10 mouse cellular contexts compared by ENCODE assay signal in genomic region chr2:25278928-25279882, GRCm38 (mm10). TPM values are rescaled to one million over a fixed set of nuclear protein-coding genes. Genes with fewer than 3 reads are reported as not detected.
DNase-seq lines count a peak whose midpoint lies in the region; ATAC-seq lines count a peak whose summit lies in the region.
"Had no signal": no experiment of that assay in that cellular context is flagged by ENCODE, and none has a peak within 500 bp of the region (broad histone marks: within the 10 kb centered on the region; RNA-seq: fewer than 3 reads in every experiment).

No protein-coding gene starts in this region.

- peaks cover 95% of the 10 kb centered on the region for H3K36me3 ChIP-seq in intestine, embryonic 14.5 days (ENCODE audit: control insufficient read depth, insufficient read depth, low read length)
- H3K36me3 ChIP-seq in intestine, embryonic 16.5 days (ENCODE audit: control insufficient read depth, insufficient read depth, low read length) = peaks cover 22% of the 10 kb centered on the region

- WGBS in intestine, embryonic 14.5 days = 65% methylated on average over 13 of the region's 13 CpGs
- 60% methylated on average over 13 of the region's 13 CpGs for WGBS in intestine, embryonic 16.5 days

- ATAC-seq in intestine, embryonic 14.5 days (replicated peaks; ENCODE audit: low FRiP score, low TSS enrichment, low read depth) = no peak
- no peak for ATAC-seq in intestine, embryonic 16.5 days
- peak; percentile 95 for ATAC-seq in megakaryocyte-erythroid progenitor cell, adult 5-6 weeks (replicated peaks; ENCODE audit: low FRiP score, low TSS enrichment, poor library complexity, severe bottlenecking)

- peak; percentile 93 for DNase-seq in intestine, embryonic 14.5 days (ENCODE audit: low spot score)
- peak; percentile 87 for DNase-seq in adrenal gland, postnatal 10 days
- peak; percentile 86 for DNase-seq in embryo, embryonic 11 days
- peak; percentile 76 to 92 for DNase-seq in heart, postnatal 10 days
- peak; percentile 75 to 78 for DNase-seq in layer of hippocampus, postnatal 36 days
- peak; percentile 63 to 81 for DNase-seq in spleen, postnatal 14 days (ENCODE audit: low spot score in 2 of 2)

- H3K4me3 ChIP-seq in intestine, embryonic 14.5 days (ENCODE audit: low read depth, low read length) = no peak overlapping the region
- H3K4me3 ChIP-seq in intestine, embryonic 16.5 days (ENCODE audit: low read length) = no peak overlapping the region
- H3K4me3 ChIP-seq: lung, embryonic 15.5 days had no signal

- no peaks in the 10 kb centered on the region for H3K4me1 ChIP-seq in intestine, embryonic 14.5 days (replicated peaks; ENCODE audit: control insufficient read depth, insufficient read depth, low read length)
- no peaks in the 10 kb centered on the region for H3K4me1 ChIP-seq in intestine, embryonic 16.5 days (ENCODE audit: control insufficient read depth, insufficient read depth, low read length)

- no peaks in the 10 kb centered on the region for H3K27me3 ChIP-seq in intestine, embryonic 14.5 days (replicated peaks; ENCODE audit: control insufficient read depth, insufficient read depth, low read length)
- H3K27me3 ChIP-seq in intestine, embryonic 16.5 days (replicated peaks; ENCODE audit: control insufficient read depth, insufficient read depth, low read length) = no peaks in the 10 kb centered on the region
- H3K27me3 ChIP-seq: lung, embryonic 15.5 days had no signal

- H3K9ac ChIP-seq in intestine, embryonic 14.5 days (ENCODE audit: low read length) = no peak overlapping the region
- H3K9ac ChIP-seq in intestine, embryonic 16.5 days (ENCODE audit: low read depth, low read length) = no peak overlapping the region
- H3K9ac ChIP-seq: lung, embryonic 15.5 days had no signal

- H3K9me3 ChIP-seq in intestine, embryonic 14.5 days (ENCODE audit: control insufficient read depth, low read length) = no peaks in the 10 kb centered on the region
- no peaks in the 10 kb centered on the region for H3K9me3 ChIP-seq in intestine, embryonic 16.5 days (ENCODE audit: control insufficient read depth, low read length)
- H3K9me3 ChIP-seq: lung, embryonic 15.5 days had no signal

- intact Hi-C loops in heart, postnatal 10 days (cut with DNase I) = no loop called here

- no peak overlapping the region for H3K27ac ChIP-seq in intestine, embryonic 14.5 days (ENCODE audit: low read depth)
- H3K27ac ChIP-seq in intestine, embryonic 16.5 days (ENCODE audit: low read length) = no peak overlapping the region
- H3K27ac ChIP-seq: lung, embryonic 15.5 days had no signal

- no peak overlapping the region for H3K4me2 ChIP-seq in intestine, embryonic 14.5 days (ENCODE audit: low read length)
- H3K4me2 ChIP-seq in intestine, embryonic 16.5 days (ENCODE audit: low read depth, low read length) = no peak overlapping the region
- H3K4me2 ChIP-seq: lung, embryonic 15.5 days had no signal

RNA-seq across cellular contexts. Expression of gene Anapc2, which starts 6.9 kb away (rescaled TPM):
- 100 and 110 TPM in 2 replicates for polyA plus RNA-seq in intestine, embryonic 14.5 days (2014; fragmentation: Nextera tagmentation; extraction: Ambion mirVana)
- 91.4 and 97.3 TPM in 2 replicates for polyA plus RNA-seq in intestine, embryonic 16.5 days (2015; fragmentation: Nextera tagmentation; extraction: Ambion mirVana)
- total RNA-seq in adrenal gland, postnatal 10 days (2021) = 10 to 100 TPM; 61.0 to 73.1 TPM
- 10 to 100 TPM; 48.6 to 54.0 TPM for total RNA-seq in heart, postnatal 10 days (2021)
- total RNA-seq in layer of hippocampus, postnatal 36 days (2021) = 10 to 100 TPM; 83.0 to 83.3 TPM
- 52.0 and 56.6 TPM in 2 replicates for total RNA-seq in megakaryocyte-erythroid progenitor cell, adult 5-6 weeks (2014; fragmentation: Nextera tagmentation)
- total RNA-seq in megakaryocyte-erythroid progenitor cell, adult 5-6 weeks (2017) = 31.3 and 39.0 TPM in 2 replicates

RNA-seq across cellular contexts. Expression of gene Ssna1, which starts 7.0 kb away (rescaled TPM):
- polyA plus RNA-seq in intestine, embryonic 14.5 days (2014; fragmentation: Nextera tagmentation; extraction: Ambion mirVana) = 229 and 240 TPM in 2 replicates
- polyA plus RNA-seq in intestine, embryonic 16.5 days (2015; fragmentation: Nextera tagmentation; extraction: Ambion mirVana) = 176 and 200 TPM in 2 replicates
- 10 to 100 TPM; 48.0 to 52.2 TPM for total RNA-seq in adrenal gland, postnatal 10 days (2021)
- total RNA-seq in heart, postnatal 10 days (2021) = 10 to 100 TPM; 49.4 to 55.2 TPM
- 10 to 100 TPM; 65.0 to 69.4 TPM for total RNA-seq in layer of hippocampus, postnatal 36 days (2021)
- total RNA-seq in megakaryocyte-erythroid progenitor cell, adult 5-6 weeks (2014; fragmentation: Nextera tagmentation) = 183 and 205 TPM in 2 replicates
- 81.8 and 104 TPM in 2 replicates for total RNA-seq in megakaryocyte-erythroid progenitor cell, adult 5-6 weeks (2017)

RNA-seq across cellular contexts. Expression of gene Tmem210, which starts 8.7 kb away (rescaled TPM):
- polyA plus RNA-seq in intestine, embryonic 14.5 days (2014; fragmentation: Nextera tagmentation; extraction: Ambion mirVana) = not detected in 2 replicates
- polyA plus RNA-seq in intestine, embryonic 16.5 days (2015; fragmentation: Nextera tagmentation; extraction: Ambion mirVana) = not detected in 2 replicates
- total RNA-seq in adrenal gland, postnatal 10 days (2021) = not detected
- total RNA-seq in heart, postnatal 10 days (2021) = not detected
- total RNA-seq in layer of hippocampus, postnatal 36 days (2021) = not detected
- total RNA-seq in megakaryocyte-erythroid progenitor cell, adult 5-6 weeks (2014; fragmentation: Nextera tagmentation) = not detected in 2 replicates
- not detected in 2 replicates for total RNA-seq in megakaryocyte-erythroid progenitor cell, adult 5-6 weeks (2017)
- total RNA-seq: adrenal gland, postnatal 4 days had no signal
- polyA plus RNA-seq: lung, embryonic 15.5 days had no signal

RNA-seq across cellular contexts. Expression of gene Lrrc26, which starts 10.5 kb away (rescaled TPM):
- polyA plus RNA-seq in intestine, embryonic 14.5 days (2014; fragmentation: Nextera tagmentation; extraction: Ambion mirVana) = not detected in 2 replicates
- 1.9 and 2.5 TPM in 2 replicates for polyA plus RNA-seq in intestine, embryonic 16.5 days (2015; fragmentation: Nextera tagmentation; extraction: Ambion mirVana)
- total RNA-seq in adrenal gland, postnatal 10 days (2021) = not detected
- total RNA-seq in heart, postnatal 10 days (2021) = not detected
- total RNA-seq in layer of hippocampus, postnatal 36 days (2021) = not detected
- not detected in 2 replicates for total RNA-seq in megakaryocyte-erythroid progenitor cell, adult 5-6 weeks (2014; fragmentation: Nextera tagmentation)
- not detected in 2 replicates for total RNA-seq in megakaryocyte-erythroid progenitor cell, adult 5-6 weeks (2017)
- total RNA-seq: adrenal gland, postnatal 4 days had no signal

RNA-seq across cellular contexts. Expression of gene Tprn, which starts 16.8 kb away (rescaled TPM):
- polyA plus RNA-seq in intestine, embryonic 14.5 days (2014; fragmentation: Nextera tagmentation; extraction: Ambion mirVana) = 6.5 and 7.8 TPM in 2 replicates
- polyA plus RNA-seq in intestine, embryonic 16.5 days (2015; fragmentation: Nextera tagmentation; extraction: Ambion mirVana) = 31.7 and 38.6 TPM in 2 replicates
- 10 to 100 TPM; 11.2 to 11.4 TPM for total RNA-seq in adrenal gland, postnatal 10 days (2021)
- 1 to 10 TPM; 5.0 to 7.5 TPM for total RNA-seq in heart, postnatal 10 days (2021)
- total RNA-seq in layer of hippocampus, postnatal 36 days (2021) = 10 to 100 TPM; 19.4 to 23.1 TPM
- 17.5 and 27.4 TPM in 2 replicates for total RNA-seq in megakaryocyte-erythroid progenitor cell, adult 5-6 weeks (2014; fragmentation: Nextera tagmentation)
- total RNA-seq in megakaryocyte-erythroid progenitor cell, adult 5-6 weeks (2017) = 9.8 and 15.0 TPM in 2 replicates
